Mouse (Mus musculus) megakaryocyte, embryonic 14.5 days (primary cell): ENCODE measurements around the gene Chd2.

Source experiments
- FLI1 ChIP-seq: IDR thresholded peaks from 2 replicates; pipeline ENCODE4 v1.6.1; 2012; ENCODE audit warnings: low read length, inconsistent platforms, mixed read lengths
- GATA1 ChIP-seq: IDR thresholded peaks from 3 replicates; pipeline ENCODE4 v1.6.1; 2012; ENCODE audit warnings: mixed read lengths, low read length, inconsistent platforms, borderline replicate concordance

DNA sequence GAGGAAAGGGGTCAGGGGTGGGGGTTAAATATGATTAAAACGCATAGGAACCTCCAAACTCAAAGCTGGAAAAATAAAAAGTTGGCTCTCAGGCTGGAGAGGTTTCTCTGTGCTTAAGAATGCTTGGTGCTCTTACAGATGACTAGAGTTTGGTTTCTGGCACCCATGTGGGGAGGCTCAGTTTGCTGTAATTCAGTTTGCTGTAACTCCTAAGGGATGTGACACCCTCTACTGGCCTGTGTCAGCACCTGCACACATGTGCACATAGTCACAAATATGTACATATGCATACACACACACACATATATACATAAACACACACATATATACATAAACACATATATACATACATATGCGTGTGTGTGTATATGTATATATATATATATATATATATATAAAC, 152.8 kb downstream of the Chd2 start:
- no peak for TF ChIP-seq GATA1
- no peak for TF ChIP-seq FLI1
